Mouse (Mus musculus) B cell, adult 2 months (primary cell): ENCODE data around the gene Uimc1.

Source experiments
- DNase-seq, 2 experiments: peaks; one replicate each; pipeline ENCODE4 v3.0.0; 2022

The Uimc1 gene

DNA sequence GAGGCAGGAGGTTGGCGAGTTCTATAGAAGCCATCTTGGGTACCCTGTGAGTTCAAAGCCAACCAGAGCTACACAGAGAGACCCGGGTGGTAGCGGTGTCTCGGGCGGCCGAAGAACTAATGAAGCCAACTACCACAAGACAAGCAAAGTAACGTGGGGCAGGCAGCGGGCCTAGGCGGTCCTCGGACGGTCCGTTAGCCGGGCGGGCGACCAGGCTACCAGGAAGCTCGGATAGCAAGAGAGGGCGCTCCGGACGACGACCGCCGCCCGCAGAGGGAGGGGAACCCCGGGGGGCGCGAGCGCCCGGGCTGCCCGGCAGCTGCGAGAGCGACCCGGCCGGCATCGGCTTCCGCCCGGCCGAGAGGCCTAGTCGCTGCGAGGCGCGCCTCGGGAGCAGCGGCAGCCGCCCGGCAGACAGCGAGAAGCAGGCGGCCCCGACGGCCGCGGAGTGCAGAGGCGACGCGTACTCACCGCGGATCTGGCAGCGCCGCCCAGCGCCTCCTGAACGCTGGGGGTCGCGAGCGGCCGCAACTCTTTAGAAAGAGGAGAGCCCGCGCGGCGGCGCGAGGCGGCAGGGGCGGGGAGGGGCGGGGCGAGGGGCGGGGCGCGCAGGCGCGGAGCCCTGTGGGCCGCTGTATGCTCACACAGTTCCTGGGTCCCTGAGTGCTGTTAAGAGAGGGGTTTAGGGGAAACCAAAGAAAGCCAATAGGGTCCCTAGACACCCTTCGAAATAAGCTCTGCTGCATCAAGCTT is at the start of gene Uimc1:
TSS of gene Uimc1 (minus strand) at position 575 of the 753 bp plus-strand sequence.
- peak; percentile 78 to 82 for DNase-seq

DNA sequence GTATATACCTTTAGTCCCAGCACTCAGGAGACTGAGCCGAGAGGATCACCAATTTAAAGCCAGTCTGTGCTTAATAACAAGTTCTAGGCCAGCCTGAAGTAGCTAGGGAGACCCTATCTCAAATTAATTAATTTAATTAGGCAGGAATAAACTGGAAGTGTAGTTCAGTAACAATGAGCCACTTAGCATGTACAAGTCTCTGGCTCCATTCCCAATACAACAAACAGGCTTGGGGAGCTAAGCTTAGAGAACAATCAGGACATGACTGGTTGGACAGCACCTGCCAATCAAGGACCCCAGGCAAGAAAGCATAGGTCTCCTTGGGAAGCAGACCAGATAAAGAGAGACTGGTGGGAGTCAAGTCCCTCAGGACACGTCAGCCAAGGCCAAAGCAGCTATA is 40.2 kb upstream of the Uimc1 start:
- no peak for DNase-seq

DNA sequence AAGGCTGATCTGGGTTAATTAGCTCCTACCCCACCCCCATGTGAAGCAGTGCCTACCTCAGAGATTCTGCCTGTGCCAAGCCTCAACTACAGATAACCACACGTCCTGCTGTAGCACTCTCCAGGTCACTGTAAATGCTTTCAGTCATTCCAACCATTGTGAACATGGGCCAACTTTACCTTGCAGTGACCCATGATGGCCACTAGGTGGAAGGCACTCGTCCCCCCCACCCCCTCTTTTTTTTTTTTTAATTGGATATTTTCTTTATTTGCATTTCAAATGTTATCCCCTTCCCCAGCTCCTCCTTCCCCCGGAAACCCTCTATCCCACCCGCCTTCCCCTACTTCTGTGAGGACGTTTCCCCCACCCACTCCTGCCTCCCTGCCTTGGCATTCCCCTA is 35.3 kb upstream of the Uimc1 start:
- DNase-seq, result peak; percentile 7 to 15

DNA sequence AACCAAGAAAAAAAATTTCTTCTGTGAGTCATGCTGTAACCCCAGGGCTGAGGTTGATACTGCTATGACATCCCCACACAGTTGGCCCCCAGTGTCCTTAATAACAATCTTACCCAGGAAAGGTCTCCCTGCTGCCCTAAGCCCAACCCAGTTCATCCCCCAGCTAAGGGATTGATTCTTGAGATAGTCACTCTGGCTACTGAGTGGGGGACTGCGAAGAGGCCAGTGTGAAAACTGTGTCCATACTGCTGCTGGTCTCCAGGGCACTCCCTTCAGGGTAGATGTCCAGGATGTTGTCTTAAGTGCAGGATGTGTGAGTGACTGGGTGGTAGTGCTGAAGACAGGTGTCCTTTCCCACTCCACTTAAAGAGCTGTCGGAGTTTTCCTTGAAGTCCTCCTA is 33.3 kb upstream of the Uimc1 start, which contains the start of gene Gm17617:
TSS of gene Gm17617 (minus strand) at position 101 of the 400 bp plus-strand sequence.
- no peak for DNase-seq

DNA sequence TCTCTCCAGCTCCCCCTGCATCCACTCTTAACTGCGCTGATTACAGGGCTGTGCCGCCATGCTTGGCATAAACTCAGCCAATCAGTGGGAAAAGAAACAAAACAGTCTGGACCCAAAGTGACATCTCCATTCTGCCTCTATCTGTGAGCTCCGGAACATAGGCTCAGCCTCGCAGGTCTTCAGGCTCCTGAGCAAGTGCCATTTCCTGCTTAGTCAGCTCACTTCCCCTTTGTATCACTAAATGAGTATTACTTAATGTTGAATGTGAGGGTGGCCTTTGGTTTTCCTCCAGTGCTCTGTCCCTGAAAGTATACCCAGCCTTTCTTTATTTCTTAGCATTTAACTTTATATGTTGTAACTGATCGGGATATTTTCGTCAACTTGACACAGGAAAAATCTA is 24.8 kb upstream of the Uimc1 start:
- no peak for DNase-seq

DNA sequence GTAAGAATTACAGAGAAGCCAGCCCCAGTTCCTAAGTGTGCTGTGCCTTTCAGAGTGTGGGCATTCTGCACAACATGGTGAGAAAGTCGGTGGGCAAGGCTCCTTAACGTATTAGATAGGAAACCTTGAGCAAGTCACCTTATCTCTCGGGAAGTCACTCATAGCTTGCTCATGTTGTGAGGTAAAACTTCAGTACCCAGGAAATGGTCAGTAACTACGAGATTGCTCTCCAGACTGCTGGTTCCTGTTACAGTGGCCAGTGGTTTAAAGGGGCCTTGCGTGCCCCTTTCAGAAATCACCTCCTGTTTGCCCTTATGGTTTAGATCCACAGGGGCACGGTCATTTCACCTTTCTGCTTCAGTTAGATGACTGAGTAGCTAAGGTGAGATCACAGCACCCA is 14.3 kb upstream of the Uimc1 start:
- DNase-seq, result no peak

DNA sequence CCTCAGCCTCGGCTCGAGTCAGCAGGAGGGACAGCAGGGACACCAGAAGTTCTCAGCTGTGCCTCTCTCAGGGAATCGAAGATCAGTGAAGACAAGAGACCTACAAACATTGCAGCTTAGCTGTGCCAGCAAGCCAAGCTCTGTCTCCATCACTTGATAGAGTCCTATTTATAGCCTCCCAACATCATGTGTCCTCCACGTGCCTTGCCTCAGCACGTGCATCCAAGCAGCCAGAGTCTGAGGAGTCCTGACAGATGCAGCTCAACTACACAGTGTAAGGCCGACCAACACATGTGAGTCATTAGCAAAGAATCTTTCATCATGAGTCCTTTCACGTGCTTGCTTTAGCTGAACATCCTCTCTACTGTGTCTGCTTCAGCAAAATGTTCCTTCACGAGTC is 7.6 kb upstream of the Uimc1 start:
- no peak for DNase-seq

DNA sequence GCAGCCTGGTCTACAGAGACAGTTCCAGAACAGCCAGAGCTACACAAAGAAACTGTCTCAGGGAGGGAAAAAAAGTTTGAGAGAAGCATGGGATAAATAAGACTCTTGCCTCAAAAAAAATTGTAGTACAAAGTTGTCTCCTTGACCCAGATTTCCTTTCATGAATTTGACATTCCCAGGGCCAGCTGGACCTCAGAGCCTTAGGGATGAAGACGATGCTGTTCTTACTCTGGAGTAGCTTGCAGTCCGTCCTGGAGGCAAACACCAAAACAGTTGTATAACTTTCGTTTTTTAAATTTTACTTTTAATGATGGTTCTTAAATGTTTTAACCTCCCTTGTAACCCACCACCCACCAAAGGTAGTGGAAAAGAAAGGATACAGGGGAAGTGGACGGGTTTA is 7.0 kb upstream of the Uimc1 start:
- DNase-seq, result no peak

DNA sequence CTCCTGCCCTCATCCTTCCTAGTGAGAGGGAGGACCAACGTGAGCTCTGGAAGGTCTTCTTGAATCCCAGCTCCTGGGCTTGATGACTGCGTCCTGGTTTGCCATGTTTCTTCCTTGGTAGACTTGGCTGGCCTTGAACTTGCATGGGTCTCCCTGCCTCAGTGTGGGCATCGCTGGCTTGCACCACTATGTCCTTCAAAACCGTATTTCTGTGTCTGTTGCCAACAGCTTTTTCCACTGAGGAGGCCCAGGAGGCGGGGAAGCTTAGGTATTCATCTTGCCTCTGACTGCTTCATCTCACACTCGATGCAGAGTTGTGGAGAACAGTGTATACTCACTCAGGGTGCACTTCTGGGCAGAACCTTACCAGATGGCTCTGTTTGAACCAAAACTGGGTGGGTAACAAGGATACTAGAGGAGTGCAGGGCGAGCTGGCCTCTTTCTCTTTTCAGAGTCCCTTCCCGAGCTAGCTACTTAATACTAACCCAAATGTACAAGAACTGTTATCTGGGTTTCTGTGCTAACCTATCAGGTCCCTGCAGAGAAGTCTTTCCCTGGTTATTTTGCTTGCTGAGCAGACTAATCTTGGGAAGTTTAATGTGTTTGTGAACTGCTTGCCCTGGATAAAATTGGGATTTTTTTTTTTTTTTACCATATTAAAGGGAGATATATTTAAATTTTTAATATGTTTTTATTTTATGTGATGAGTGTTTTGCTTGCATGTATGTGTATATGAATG is 6.0 kb upstream of the Uimc1 start:
- DNase-seq, result no peak

DNA sequence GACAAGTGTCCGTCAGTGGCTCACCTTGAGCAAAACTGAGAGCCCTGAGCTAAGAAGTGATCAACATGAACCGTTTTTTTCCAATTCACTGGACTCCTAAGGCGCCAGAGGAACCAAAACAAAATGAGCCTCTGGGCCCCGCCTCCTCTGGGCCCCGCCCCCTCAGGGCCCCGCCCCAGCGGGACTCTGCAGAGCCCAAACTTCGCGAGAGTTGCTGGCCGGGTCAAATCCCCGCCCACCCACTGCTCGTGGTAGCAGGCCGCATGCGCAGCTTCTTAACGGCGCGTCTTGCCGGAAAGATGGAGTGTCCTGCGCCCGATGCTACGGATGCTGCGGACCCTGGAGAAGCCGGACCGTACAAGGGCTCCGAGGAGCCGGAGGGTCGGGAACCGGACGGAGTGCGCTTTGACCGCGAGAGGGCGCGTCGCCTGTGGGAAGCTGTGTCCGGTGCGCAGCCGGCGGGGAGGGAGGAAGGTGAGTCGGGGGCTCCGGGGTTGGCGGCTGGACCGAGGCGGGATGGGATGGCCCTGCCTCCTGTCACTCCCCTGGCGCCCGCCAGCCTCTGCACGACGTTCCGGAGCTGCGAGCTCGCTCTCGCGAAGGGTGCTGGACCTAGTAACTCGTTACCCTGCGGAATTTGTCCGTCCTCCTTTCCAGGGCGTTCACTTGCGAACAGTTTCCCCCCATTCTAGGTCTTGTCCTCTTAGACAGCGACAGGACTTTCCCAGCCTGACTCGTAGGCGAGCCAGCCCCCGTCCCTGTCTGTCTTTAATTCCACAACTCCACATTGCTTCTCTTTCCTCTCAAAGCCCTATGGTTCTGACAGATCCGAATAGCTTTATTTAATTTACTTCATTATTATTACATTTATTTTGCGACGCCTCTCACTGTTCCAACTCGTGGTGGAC is 5.2 kb upstream of the Uimc1 start, which contains the start of gene Zfp346:
TSS of gene Zfp346 (plus strand) at position 267 of the 908 bp plus-strand sequence.
- DNase-seq, result peak; percentile 99 to 100

DNA sequence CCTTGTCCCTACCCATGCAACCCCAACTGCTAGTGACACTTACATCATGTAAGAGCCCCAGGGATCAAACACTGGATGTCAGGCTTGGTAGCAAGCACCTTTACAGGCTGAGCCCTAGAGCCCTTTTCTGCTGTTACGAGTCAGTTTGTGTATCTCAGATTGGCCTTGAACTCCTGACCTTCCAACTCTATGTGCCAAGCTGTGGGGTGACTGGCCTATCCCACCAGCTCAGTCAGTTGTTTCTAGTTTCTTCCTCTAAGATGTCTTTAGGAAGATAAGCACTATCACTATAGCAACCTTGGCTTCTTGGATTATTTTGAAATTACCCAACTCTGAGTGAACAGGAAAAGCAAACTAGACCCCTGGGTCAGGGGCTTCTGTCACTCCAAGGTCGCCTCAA is 3.3 kb upstream of the Uimc1 start:
- DNase-seq, result no peak

DNA sequence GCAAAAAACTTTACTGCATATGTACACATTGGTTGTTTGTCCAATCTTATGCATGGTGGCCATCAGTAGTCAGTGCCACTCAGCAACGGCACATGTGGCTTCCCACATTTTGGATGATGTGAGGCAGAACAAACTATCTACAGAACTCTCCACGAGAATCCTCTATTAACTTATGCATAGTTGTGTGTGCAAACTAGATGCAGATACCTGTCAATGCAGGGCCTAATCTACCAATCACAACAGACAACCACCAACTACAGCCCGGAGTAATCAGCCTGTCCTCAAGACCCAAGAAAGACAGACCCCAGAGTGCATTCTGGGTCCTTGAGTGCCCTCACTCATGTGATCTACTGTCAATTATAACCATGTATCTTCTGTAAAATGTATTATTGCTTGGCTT is 2.3 kb upstream of the Uimc1 start:
- DNase-seq, result no peak

DNA sequence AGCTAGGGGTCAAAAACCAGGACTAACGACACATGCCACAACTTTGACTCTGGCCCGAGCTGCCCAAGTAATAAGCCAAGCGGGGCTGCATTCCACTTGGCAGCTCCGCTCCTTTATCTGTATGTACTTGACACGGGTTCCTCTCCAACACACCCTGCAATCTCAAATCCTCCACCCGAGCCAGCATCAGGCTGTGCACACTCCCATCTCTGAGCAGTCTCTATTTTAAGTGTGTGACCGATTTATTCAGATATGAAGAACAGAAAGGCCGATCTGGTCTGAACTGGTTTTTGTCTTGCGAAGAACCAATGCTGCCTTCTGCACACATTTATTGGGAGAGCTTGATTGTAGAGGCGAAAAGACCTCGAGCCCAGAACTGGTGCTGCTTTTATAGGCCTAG is 1.5 kb upstream of the Uimc1 start:
- DNase-seq, result no peak

DNA sequence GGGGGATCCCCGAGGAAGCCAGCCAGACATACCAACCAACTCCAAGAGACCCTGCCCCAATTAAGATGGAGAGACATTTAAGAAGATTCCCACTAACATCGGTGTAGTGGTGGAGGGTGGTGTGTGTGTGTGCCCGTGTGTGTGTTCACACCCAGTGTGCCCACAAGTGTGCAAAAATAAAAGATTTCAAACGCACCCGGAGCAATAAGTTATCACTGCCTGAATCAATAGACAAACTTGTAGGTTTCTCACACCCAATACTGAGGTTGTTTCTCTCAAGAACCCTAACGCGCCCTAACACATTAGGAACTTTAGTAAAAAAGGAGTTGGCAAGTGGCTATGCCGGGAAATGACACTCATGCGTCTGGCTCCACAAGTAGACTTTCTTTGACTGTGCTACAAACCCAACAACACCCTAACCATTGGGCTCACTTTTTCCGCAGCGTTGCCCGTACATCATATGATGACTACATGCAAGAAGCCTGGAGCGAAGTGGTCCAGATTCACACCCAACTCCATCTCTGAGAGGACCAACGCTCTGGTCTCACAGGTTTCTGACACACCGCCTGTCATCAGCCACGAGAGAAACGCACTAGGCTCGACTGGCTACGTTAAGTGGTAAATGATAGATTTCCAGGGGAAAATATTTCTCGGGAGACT is 904 bp downstream of the Uimc1 start:
- DNase-seq, result peak; percentile 46 to 53

DNA sequence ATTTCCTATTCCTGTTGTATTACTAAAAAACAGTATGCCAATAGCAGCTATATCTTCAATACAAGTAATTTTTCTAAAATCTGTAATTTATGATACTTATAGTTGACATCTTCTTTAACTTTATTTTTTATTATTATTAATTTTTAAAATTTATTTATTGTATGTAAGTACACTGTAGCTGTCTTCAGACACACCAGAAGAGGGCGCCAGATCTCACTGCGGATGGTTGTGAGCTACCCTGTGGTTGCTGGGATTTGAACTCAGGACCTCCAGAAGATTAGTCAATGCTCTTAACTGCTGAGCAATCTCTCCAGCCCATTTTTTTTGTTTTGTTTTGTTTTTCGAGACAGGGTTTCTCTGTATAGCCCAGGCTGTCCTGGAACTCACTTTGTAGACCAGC is 2.3 kb downstream of the Uimc1 start:
- peak; percentile 21 to 31 for DNase-seq

DNA sequence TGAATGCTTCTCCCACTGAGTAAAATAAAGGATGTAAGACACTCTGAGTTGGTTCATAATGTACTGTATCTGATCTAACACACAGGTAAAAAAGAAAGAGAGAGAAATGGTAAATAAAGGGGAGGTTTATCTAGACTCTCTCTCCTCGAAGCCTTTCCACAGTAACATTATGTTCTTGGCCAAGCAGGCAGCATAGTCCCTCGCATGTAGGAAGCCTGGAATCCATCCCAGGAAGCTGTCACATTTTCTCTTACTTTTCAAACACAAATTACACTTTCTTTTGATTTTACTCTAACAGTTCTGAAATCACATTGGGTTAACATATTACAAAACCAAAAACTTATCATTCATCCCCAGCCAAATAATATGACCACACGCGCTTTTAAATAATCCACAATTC is 7.5 kb downstream of the Uimc1 start:
- DNase-seq, result no peak

DNA sequence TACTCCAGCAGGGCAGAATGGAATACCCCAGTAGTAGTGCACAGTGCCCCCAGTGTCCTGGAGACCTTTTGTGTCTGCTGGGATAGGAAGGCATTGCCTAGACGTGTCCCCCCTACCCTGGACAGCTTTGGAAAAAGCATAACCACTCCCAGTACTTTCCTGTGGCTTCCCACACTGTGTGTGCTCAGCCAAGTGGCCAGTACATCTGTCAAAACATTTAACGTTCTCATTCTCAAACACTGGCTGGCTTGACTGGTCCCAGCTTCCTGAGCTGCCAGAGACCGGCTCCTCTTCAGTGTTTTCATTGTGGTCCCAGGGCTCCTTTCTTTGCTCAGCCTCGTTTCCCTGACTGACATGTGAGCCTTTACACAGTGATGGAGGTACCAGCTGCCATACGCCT is 24.5 kb downstream of the Uimc1 start:
- no peak for DNase-seq

DNA sequence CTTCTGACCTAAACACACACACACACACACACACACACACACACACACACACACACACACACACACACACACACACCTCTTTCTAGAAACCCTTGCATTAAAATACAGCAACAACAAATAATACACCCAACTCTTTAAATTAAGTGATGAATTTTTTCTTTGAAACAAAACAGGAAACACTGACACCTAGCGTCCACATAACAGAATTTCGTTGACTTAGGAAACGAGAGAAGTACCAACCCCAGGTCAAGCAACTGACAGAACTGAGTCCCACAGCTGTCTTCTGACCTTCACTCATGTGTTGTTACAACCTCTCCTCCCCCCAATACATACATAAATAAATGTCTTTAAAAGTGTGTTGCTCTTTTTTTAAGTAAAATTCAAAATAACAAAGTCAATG is 28.8 kb downstream of the Uimc1 start:
- DNase-seq, result peak; percentile 28 to 33

DNA sequence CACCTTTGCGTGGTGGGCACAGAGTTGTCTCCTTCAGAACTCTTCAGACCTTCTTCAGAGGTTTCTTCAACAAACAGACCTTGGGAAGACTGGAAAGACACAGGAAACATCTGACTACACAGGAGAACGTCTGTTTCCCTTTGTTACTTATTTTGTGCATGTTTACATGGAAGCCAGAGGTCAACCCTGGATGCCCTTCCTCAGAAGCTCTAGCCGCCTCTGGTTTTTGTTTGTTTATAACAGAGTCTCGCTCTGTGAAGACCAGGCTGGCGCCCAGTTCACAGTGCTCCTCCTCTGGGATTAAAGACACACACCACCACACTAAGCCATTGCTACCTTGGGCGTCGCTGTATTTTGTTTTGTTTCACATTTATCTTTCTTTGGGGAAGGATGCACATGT is 30.4 kb downstream of the Uimc1 start:
- DNase-seq, result no peak

DNA sequence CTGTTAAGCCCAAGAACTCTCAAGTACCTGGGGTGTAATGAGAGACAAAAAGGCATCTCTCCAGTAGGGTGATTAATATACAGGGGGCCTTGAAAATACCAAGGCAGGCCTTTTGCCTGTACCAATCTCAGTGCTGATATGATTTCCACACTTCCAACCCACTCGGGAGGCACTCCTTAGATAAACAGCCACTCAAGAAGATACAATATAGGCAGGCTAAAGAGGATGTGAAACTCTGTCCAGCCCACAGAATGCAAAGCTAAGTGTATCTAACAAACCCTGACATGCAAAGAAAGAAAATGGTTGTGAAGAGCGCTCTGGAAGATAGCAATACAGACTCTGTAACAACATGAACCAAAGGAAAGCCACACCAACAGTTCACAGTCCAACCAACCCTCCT is 36.8 kb downstream of the Uimc1 start:
- peak; percentile 54 to 58 for DNase-seq

DNA sequence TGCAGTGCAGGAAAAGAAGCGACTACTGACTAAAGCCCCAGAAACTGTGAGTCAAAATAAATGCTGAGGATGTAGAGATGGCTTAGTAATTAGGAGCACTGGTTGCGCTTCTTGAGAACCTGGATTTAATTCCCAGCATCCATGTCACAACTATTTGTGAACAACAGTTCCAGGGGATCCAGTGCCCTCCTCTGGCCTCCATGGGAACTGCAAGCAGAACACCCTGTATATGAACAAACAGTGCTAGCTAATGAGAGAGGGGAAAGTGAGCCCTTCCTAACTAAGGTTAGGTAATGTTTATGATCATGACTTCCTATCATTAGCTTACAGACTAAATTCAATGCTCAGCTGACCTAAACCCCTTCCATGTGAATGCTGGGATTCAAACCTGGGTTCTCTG is 42.1 kb downstream of the Uimc1 start:
- DNase-seq, result peak; percentile 49 to 57

DNA sequence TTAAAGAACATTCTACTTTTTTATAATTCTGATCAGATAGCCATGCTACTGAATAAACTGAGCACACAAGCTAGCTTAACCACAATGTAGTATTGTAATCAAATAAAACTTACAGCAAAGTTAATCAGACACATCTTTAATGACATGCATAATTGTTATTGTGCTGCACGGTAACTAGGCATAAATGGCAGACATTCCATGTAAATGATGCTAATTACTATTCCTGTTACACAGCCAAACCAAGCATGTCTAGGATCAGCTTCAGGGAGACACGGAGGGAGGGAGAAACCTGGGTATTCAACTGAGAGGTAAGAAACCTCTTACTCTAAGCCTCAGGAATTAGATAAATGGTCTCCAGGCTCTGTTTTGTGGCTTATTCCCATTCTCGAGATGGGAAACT is 52.4 kb downstream of the Uimc1 start:
- DNase-seq, result no peak

DNA sequence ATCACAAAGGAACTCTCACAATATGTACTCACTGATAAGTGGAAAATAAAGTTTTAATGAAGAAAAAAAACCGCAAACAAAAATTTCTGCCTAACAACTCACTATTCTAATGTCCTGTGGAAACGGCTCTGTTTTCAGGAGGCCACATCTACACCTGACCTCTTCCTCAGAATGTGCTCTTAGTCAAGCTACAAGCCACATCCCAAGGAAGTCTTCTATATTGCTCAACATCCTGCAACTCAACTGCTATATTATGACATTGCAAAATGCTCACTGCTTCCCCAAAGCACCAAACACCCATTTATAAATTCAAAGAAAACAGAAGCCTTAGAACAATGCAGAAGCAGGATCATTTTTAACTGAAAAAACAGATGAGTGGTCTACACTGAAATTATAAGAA is 60.1 kb downstream of the Uimc1 start:
- DNase-seq, result no peak
